Mouse (Mus musculus) lung, adult 2 months (tissue): ENCODE measurements around the gene S100a13.
A peak's percentile ranks its signal among the peaks of the same experiment; 100 is the strongest.

Source experiments
- CTCF ChIP-seq: fragments of 200-500 bp; IDR thresholded peaks from 2 replicates; pipeline ENCODE4 v1.5.1; 2011; ENCODE audit warnings: mild to moderate bottlenecking, low read length, control low read depth; ENCODE audit not compliant: insufficient read depth
- POLR2A ChIP-seq: fragments of 200-500 bp; IDR thresholded peaks from 2 replicates; pipeline ENCODE4 v1.6.1; 2011; ENCODE audit warnings: low read depth, mild to moderate bottlenecking, control low read depth, low read length, borderline replicate concordance; ENCODE audit errors: extremely low read depth

DNA sequence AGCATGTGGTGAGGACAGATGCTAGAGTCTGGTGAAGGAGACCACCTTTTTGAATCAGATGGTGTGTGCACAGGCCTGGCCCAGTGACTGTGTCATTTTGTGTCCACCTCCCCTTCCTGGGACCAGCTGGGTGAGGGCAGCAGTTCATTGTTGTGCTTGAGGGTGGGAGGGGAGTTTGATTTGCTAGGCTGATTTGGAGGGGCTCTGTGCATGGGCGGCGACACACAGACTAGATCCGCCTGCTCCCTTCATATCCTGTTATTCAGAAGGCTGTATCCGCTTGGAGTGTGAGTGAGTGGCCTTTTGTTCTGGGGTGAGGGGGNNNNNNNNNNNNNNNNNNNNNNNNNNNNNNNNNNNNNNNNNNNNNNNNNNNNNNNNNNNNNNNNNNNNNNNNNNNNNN lies 26.7 kb downstream of the S100a13 start:
- TF ChIP-seq CTCF = no peak
- TF ChIP-seq POLR2A = peak; percentile 95
